Mouse (Mus musculus): ENCODE results near the gene Gm14409.
"Not testable (repeated sequence)": the region's sequence is repeated elsewhere in the genome, so short reads cannot be mapped to it uniquely, and the experiment has no call there.

GRCm38 (mm10) chr2:177247449-177247848, 19.4 kb downstream of the Gm14409 start:
- not testable (repeated sequence) for TF ChIP-seq CEBPB (IDR thresholded peaks at IDR 0.05; ENCODE audit: low read depth); CTCF (IDR thresholded peaks at IDR 0.05; ENCODE audit: control insufficient read depth, insufficient read depth, insufficient read length); USF1 (IDR thresholded peaks at IDR 0.05; ENCODE audit: low read depth); MAX (IDR thresholded peaks at IDR 0.05); MYOG (IDR thresholded peaks at IDR 0.05; ENCODE audit: control insufficient read depth, extremely low read depth, insufficient read length)

Data from C2C12 (cell line).